Mouse (Mus musculus) gastrocnemius, postnatal 10 days (tissue): ENCODE results near the gene Prl8a2. TPM values are rescaled to one million over a fixed set of nuclear protein-coding genes. Genes with fewer than 3 reads are reported as not detected.

Experiments
- DNase-seq: peaks from one replicate; pipeline ENCODE4 v3.0.0; 2021; ENCODE audit warnings: mixed read lengths
- long read RNA-seq, 2 experiments: library from polyadenylated mRNA; stranded (forward); transcript quantifications; one replicate each; pipeline ENCODE4 v2.0.0; 2021
- total RNA-seq, 2 experiments: library from RNA; stranded (reverse); gene quantifications; 2 replicates each; pipeline ENCODE4 v1.2.3; 2021

Gene Prl8a2
- not detected for total RNA-seq
- long read RNA-seq, experiment 1 = 0 reads
- long read RNA-seq, experiment 2 = 0 reads

DNA sequence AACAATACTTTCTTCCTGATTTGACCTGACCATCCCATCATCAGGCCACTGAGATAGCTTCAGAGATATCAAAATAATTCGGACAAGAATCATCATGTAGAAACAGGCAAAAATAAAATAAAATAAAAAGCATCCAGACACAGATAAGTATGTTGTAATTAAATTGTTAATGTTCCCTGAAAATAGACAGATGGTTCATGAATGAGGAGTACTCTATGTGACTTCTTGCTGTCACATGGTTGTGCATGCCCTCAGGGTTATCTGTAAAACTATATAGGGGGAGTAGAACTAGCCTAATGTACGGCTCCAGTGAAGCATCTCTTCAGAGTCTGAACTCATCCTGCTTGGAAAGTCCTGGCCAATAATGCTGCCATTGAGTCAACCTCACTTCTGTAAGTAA is at the start of gene Prl8a2:
TSS of gene Prl8a2 (plus strand) at position 301 of the 400 bp plus-strand sequence.
- DNase-seq = no peak

DNA sequence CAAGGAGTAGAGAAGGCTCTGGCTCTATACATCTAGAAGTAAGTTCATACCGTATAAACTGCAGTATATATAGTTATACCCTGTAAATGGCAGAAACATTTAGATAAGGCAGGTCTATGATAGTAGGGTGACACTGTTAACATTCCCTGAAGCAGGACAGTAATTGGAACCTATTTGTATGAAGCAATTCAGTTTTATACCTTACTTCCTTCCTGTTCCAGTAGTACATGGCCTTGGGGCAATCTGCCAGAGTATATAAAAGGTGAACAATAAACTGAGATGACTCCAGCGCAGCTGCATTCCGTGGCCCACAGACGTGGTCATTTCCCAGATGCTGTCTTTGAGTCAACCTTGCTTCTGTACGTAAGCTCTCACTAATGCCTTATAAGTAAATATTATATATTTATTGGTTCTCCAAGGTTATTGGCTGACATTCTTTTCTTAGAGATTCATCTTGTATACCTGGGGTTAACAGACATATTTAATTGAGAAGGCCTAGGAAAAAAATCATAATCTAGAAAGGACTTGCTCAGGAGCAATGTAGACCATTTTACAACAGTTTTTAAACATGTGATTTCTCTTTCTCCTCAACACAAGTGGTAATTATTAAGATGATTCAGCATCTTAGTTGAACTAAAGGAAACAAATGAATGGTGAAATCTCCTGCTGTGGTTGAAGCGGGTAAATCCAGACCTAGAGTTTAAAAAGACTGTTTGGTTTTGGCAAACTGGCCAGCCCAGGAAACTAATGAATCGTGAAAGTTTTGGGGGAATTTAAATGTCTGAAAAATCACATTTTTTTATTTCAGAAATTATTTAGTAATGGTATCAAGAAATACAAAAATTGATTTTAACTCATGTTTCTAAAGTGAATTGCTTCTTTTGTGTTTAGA is 32.9 kb upstream of the Prl8a2 start, which contains the start of gene Prl6a1:
TSS of gene Prl6a1 (plus strand) at position 294 of the 892 bp plus-strand sequence.
- DNase-seq = no peak

DNA sequence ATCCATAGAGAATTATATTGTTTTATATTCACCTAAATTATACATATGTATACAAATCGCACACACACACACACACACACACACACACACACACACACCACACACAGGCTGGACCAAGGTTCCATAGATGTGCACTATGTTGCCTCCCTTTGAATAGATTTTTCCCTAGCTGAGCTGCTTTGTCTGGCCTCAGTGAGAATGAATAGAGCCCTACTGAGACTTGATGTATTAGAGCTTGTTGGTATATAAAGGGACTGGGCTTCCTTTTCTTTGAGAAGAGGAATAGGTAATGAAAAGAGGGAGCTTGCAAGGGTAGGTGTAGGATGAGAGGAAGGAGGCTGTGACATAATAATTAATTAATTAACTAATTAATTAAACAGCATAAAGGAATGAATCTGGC is 10.5 kb upstream of the Prl8a2 start:
- DNase-seq = no peak

DNA sequence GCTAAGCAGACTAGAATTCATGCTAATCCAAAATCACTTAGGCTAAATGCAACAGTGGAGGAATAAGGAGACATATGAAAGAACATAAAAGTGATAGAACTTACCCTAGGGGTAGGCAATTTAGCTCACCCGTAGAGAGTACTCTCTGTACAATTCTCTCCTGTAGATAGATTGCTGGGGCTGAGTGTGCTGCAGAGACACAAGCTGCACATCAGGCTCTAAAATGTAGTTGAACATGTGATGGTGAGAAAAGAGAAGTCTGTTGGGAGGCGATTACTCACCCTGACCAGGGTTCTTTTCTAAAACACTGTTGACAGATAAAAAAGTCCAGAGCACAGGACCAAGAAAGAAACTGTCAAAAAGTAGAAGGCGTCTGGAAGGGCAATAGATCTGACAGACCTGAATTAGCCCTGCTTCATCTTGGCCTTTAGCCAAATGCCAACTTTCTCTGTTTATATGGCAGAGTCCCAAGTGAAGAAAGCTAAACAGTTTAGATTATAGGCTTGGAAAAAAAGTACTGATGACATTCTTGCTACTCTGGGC is 2.7 kb upstream of the Prl8a2 start:
- no peak for DNase-seq

DNA sequence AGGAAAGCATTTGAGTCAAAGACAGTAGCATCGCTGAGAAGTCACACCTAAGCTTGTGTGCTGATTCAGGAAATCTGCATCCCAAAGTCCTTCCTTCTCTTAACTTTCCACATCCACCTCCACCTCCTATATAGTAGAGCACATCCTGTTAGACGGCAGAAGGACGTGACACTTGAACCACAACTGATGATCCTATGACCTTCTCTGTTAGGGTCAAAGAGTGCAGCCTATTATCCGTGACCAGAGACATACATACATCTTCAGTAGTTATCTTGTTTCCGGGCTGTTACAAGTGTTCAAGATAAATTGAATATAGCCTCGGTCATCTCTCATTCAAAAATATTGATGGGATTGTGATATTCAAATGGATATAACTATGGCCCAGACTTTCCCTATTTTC is 45.3 kb downstream of the Prl8a2 start, which contains the start of gene Prl2b1:
TSS of gene Prl2b1 (minus strand) at position 101 of the 400 bp plus-strand sequence.
- no peak for DNase-seq

DNA sequence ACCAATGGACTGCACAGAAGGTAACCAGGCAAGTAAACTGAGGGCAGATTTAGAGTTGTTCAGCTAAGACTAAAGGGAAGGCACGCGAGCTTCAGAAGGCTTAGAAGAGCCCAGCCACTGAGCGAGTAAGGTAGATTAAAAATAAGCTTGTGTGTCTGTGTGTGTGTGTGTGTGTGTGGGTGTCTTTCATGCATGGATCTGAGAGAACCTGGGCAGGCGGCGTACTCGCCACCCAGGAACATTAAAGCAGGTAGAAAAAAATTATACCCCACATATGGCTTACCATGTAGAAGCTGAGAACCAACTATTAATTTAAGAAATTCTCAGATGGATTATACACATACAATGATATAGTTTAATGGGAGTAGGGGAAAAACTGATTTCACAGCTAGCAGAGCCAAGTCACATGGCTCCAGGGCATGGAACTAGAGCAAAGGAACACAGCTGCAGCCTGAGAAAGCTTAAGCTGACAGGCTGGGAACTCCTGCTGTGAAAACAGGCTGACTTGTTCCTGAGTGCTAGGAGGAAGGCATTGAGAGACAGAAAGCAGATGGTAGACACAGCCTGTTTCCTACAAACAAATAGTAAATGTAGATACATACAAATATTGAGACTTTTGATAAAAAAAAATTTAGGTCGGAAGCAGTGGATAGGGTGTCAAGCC is 53.7 kb downstream of the Prl8a2 start:
- DNase-seq = no peak

Other genes with a start within 250 kb of the Prl8a2 start
- not detected for gene Prl3d2, start 224.0 kb upstream of the Prl8a2 start, total RNA-seq
- gene Prl3d3, start 188.9 kb upstream of the Prl8a2 start, total RNA-seq = not detected
- not detected for gene Prl3c1, start 149.0 kb upstream of the Prl8a2 start, total RNA-seq
- not detected for gene Prl3b1, start 103.8 kb upstream of the Prl8a2 start, total RNA-seq
- not detected for gene Prl3a1, start 86.2 kb upstream of the Prl8a2 start, total RNA-seq
- gene Prl6a1, start 33.0 kb upstream of the Prl8a2 start, total RNA-seq = not detected
- gene Prl2b1, start 45.2 kb downstream of the Prl8a2 start, total RNA-seq = not detected
- not detected for gene Prl8a6, start 93.0 kb downstream of the Prl8a2 start, total RNA-seq
- not detected for gene Prl8a8, start 167.5 kb downstream of the Prl8a2 start, total RNA-seq
- not detected for gene Prl8a9, start 218.9 kb downstream of the Prl8a2 start, total RNA-seq
- gene Prl8a1, start 236.5 kb downstream of the Prl8a2 start, total RNA-seq = not detected